Mouse (Mus musculus): ENCODE data around the gene Akap13.

The Akap13 gene

DNA sequence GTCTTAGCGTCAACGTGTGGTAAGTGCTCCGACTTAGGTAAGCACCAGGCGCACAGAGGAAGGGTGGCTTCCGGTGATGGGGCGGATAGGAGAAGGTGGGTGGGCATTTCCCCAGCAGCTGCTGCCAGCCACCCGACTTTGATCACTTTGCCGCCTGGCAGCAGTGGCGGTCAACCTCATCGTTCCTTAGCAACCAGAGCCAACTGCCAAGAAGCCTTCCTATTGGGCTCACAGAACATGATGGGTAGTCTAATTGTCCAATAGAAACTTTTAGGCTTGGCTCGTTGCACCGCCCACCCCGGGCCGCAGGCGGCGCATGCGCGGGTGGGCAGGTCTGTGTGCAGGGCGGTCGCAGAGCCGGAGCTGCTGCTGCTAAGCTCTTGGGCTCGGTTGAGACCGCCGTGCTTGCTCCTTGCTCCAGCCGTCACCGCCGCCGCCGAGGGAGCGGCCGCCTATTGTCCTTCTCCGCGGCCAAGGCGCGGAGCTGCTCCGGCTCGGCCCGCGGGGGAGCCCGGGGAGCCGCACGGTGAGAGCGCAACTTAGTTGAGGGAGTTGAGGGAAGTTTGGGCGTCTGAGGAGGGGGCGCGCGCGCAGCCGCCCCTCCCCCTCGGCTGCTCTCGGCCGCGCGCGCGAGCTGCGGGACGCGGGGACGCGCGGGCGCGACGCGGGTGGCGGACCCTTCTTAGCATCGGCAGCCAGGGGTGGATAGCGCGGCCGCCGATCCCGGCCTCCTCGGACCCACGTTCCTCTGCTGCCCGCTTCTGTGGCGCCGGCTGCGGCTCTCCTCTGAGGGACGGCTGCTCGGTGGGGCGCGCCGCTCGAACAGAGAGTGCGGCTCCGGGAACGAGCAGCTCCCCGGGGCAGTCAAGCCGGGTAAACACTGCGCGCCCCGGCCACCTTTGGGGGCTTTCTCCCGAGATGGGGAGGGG is at the start of gene Akap13:
Akap13 (plus strand) TSS at position 312 of the 929 bp plus-strand sequence.
- DNase-seq (ENCODE audit: low spot score) = peak; percentile 97

GRCm38 (mm10) chr7:75410641-75411040 is 44.7 kb upstream of the Akap13 start:
- DNase-seq (ENCODE audit: low spot score) = no peak

- no peak for DNase-seq (ENCODE audit: low spot score)
Observed at GRCm38 (mm10) chr7:75411226-75411625, 44.1 kb upstream of the Akap13 start.

DNA sequence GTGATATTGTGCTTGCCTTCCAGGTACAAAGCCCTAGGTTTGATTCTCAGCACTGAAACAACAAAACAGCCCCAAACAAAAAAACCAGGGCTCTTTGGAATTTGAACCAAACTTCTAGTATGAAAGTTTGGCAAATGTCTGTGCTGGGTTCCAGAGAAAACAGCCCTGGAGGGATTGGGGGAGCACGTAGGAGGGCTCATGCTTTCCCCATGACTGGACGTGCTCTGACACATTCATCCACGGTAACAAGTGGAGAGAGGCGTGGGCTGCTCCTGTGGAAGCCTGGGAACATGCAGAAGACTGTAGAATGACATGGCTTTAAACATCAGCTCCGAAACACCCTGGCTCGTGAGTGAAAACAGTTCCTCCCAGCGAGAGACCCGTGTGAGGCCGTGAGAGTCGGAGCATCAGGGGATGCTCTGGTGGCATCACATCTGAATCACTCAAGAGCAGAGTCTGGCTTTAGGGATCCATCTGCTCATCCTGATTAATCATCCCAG is 43.3 kb upstream of the Akap13 start:
- no peak for DNase-seq (ENCODE audit: low spot score)

- no peak for DNase-seq (ENCODE audit: low spot score)
Observed at GRCm38 (mm10) chr7:75412568-75412967, 42.8 kb upstream of the Akap13 start.

DNA sequence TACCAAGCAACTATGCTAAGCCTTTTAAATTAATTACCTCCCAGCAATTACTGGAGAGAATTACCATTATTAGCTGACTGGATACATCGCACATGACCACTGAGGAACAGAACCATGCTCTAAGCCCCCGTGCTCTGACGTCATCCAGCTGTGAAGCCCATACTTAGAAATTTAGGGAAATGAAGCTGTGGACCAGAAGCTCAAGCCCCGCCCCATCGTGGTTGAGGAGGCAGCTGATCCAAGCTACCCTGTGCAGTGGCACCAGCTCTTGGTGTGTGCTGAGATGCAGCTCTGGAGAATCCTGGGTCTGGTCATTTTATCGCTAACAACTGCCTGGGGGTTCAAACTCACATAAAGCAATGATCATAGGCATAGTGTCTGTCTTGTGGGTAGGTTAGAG is 41.4 kb upstream of the Akap13 start:
- DNase-seq (ENCODE audit: low spot score) = no peak

GRCm38 (mm10) chr7:75414316-75414715 is 41.0 kb upstream of the Akap13 start:
- no peak for DNase-seq (ENCODE audit: low spot score)

DNA sequence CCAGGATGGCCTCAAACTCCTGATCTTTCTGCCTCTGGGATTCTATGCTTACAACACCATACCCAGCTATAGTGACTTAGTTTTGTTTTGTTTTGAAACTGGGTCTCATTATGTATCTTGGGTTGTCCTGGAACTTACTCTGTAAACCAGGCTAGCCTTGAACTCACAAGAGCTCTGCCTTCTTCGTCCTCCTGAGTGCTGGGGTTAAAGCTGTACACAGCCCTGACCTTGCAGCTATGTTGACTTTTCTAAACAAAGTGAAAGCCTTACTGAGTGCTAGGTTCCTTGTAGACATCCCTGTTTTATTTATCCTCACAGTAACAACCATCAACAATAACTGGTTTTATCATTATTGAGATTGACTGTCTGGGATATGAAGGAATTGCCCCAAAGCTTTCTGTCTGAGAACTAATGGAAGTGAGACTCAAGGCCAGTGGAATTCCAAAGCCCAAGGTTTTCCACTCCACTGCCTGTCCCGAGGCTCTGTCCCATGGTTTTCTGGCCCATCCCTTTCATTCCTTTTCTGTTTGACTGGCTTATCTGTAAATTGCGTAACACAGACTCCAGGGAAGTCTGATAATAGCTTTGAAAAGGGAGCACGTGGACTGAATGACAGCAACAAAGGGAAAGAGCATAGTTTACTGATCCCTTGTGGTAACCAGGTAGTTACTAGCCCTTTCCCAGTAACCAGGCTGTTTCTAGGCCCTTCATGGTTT is 40.0 kb upstream of the Akap13 start:
- DNase-seq (ENCODE audit: low spot score) = no peak

DNA sequence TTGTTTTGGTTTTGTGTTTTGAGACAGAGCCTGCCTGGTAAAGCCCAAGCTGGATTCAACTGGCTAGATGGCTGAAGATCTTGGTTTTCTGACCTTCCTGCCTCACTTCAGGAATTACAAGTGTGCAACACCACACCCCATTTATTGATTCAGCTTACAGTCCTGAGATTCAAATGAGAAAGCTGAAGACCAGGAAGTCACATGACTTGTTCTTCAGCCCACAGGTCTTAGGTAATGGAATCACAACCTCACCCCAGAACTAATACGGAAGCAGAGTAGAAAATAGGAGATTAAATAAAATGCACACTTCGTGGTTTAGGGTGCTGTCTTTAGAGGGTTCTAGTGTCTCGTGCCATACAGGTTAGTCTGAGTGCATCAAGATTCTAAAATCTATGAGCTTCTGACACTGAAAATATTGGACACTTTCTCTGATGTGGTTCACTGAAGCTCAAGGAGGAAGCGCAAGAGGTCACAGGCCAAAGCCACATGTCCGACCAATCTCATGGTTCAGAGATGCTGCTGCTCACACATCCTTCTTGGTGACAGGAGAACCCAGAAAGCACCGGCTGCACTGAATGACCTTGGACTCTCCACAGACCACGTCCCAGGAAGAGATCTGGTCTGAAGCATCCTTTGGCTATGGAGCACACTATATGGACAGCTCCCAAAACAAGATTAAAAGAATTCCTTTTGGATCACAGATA is 39.3 kb upstream of the Akap13 start:
- DNase-seq (ENCODE audit: low spot score) = no peak

GRCm38 (mm10) chr7:75420927-75421326 is 34.4 kb upstream of the Akap13 start:
- no peak for DNase-seq (ENCODE audit: low spot score)

DNA sequence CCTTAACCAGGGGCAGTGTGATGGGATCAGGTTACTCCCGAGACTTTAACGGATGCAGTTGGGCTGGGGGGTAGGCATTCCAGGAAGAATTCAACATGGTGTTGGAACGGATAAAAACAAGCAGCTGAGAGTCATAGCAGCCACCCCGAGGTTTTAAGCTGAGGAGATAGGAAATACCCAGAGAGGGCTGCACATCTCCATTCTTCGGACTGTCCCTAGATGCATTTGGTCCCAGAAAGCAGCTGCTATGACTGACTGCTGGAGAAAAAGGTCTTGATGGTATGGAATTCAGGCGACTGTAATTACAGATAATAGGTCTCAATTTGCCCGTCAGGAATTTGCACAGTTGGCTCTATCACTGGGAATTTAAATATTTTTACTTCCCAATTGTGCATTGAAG is 31.2 kb upstream of the Akap13 start:
- DNase-seq (ENCODE audit: low spot score) = no peak

- no peak for DNase-seq (ENCODE audit: low spot score)
Observed at GRCm38 (mm10) chr7:75427322-75427721, 28.0 kb upstream of the Akap13 start.

GRCm38 (mm10) chr7:75428913-75429312 is 26.4 kb upstream of the Akap13 start:
- no peak for DNase-seq (ENCODE audit: low spot score)

GRCm38 (mm10) chr7:75430550-75430949 is 24.8 kb upstream of the Akap13 start:
- DNase-seq (ENCODE audit: low spot score) = no peak

GRCm38 (mm10) chr7:75431043-75431442 is 24.3 kb upstream of the Akap13 start:
- peak; percentile 36 for DNase-seq (ENCODE audit: low spot score)

GRCm38 (mm10) chr7:75432046-75432445 is 23.3 kb upstream of the Akap13 start:
- DNase-seq (ENCODE audit: low spot score) = no peak

GRCm38 (mm10) chr7:75436413-75437174 is 18.7 kb upstream of the Akap13 start:
- DNase-seq (ENCODE audit: low spot score) = peak; percentile 47

DNA sequence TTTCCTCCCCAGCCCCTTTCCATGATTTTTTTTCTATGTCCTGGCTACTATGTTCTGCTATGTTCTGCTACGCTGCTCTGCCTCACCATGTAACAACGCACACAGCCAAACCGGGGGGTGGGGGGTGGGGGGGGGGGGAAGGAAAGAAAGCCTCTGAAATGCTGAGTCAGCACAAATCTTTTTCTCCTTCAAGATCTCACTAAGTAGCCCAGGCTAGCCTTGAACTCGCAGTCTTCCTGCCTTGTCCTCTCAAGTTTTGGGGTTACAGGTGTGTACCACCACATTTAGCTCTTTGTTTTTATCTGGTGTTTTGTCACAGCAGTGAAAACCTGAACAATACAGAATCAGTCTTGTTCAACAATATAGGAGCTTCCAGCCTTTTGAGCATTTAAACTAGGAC is 15.8 kb upstream of the Akap13 start:
- DNase-seq (ENCODE audit: low spot score) = no peak

GRCm38 (mm10) chr7:75440241-75440640 is 15.1 kb upstream of the Akap13 start:
- no peak for DNase-seq (ENCODE audit: low spot score)

DNA sequence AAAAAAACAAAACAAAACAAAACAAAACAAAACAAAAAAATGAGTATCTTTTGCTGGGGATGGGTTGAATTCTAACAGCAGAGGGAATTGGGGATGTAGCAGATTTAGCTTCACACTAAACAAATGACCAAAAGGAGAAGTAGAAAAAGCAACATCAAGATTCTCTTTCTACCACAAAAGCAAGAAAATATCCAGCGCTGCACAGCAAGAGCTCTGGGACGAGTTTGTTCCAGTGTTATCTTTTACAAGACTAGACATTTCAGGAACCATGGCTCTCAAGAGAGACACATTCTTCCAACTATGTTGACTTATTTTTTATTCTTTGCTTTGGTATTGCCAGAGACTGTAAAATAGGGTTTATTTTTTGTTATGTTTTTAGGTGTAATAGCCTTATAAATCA is 13.4 kb upstream of the Akap13 start:
- no peak for DNase-seq (ENCODE audit: low spot score)

DNA sequence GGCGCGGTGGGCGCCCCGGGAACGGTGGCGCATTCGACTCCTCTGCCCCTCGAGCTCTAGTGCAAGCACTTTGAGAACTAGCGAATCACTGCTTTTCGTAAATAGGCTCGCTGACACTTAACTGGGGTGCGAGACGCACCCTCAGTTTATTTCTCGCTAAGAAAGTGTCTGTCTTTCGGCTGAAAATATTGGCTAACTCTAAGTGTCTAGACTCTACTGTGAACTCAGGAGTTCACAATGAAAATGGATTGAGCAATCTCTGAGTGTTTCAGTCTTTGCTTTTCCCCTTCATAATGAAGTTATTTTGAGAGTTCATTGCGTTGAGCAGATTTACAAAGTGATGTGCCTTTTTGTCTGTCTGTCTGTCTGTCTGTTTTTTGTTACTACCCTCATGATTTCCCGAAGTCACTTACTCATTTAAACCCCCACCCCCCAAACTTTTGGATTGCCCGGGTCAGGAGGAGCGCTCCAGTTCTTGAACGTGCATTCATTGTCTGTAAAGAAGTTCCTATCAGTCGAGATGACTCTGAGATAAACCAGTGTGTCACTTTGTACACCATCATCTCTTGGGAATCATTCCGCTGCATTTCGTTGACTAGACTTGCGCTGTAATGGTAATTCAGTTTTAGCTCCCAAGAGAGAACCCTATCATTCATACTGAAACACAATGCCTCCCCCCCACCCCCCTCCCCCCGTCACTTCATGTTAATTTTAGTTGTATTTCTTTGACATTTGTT is 986 bp downstream of the Akap13 start:
- peak; percentile 48 for DNase-seq (ENCODE audit: low spot score)

Measured in embryo, embryonic 10.5 days (tissue).